Mouse (Mus musculus) limb, embryonic 13.5 days (tissue): ENCODE measurements around the gene Rfc5. TPM values are rescaled to one million over a fixed set of nuclear protein-coding genes. Genes with fewer than 3 reads are reported as not detected.
A peak's percentile ranks its signal among the peaks of the same experiment; 100 is the strongest.

Experiments used
- ATAC-seq: fragments of 200-750 bp; cut with Nextera tagmentation; 2 replicates; pipeline ENCODE4 v1.8.0; 2017; ENCODE audit warnings: low read depth, moderate number of reproducible peaks, moderate TSS enrichment; ENCODE audit not compliant: low FRiP score
- H3K27ac ChIP-seq: fragments of 300-500 bp; sonication (generic); 2 replicates; pipeline ENCODE4 v1.5.1; 2015; ENCODE audit warnings: inconsistent platforms, mild to moderate bottlenecking, moderate library complexity
- H3K27me3 ChIP-seq: fragments of 300-500 bp; sonication (generic); 2 replicates; pipeline ENCODE4 v1.6.1; 2015; ENCODE audit warnings: mild to moderate bottlenecking, inconsistent platforms
- H3K36me3 ChIP-seq: fragments of 300-500 bp; sonication (generic); 2 replicates; pipeline ENCODE4 v1.6.1; 2015; ENCODE audit warnings: inconsistent platforms, mild to moderate bottlenecking, moderate library complexity
- H3K4me1 ChIP-seq: fragments of 300-500 bp; sonication (generic); 2 replicates; pipeline ENCODE4 v1.6.1; 2015; ENCODE audit warnings: inconsistent platforms
- H3K4me2 ChIP-seq: fragments of 300-500 bp; sonication (generic); replicated peaks from 2 replicates; pipeline ENCODE4 v1.6.1; 2015; ENCODE audit warnings: inconsistent platforms, mild to moderate bottlenecking, moderate library complexity
- H3K4me3 ChIP-seq: fragments of 300-500 bp; sonication (generic); 2 replicates; pipeline ENCODE4 v1.5.1; 2015; ENCODE audit warnings: moderate library complexity, mild to moderate bottlenecking, inconsistent platforms
- H3K9ac ChIP-seq: fragments of 300-500 bp; sonication (generic); 2 replicates; pipeline ENCODE4 v1.6.1; 2015; ENCODE audit warnings: mild to moderate bottlenecking, inconsistent platforms
- H3K9me3 ChIP-seq: fragments of 300-500 bp; sonication (generic); 2 replicates; pipeline ENCODE4 v1.6.1; 2016; ENCODE audit warnings: inconsistent platforms
- WGBS: fragments of 180-500 bp; shearing (Covaris S2); methylation state at CpG from one replicate; pipeline ENCODE4 v1.1.7; 2015; 5-methylcytosine and 5-hydroxymethylcytosine counted together
- polyA plus RNA-seq: library from polyadenylated mRNA; unstranded; fragments of >200 nt; fragmentation: Nextera tagmentation; extraction: Ambion mirVana; gene quantifications from 2 replicates; pipeline ENCODE4 v1.2.1, GENCODE M21; 2015

Gene Rfc5
- polyA plus RNA-seq, 1 experiment from 2014 or later = 86.2 TPM

DNA sequence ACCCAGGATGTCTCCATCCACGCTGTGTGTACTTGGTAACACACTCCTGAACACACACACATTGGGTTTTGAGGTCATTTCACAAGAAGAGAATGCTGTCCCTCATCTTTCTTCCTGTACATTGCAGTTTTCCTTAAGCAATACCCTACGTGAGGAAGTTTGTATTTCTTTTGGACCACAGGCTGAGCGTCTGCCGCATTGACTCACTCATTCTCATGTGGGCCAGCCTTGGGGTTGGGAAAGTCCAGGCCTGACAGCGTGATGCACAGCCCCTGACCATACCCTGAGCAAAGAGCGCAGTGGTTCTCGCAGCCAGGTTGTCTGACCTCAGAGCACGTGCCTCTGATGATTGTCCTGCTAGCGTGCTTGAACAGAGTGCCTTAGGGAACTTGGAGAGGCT, 15.4 kb downstream of the Rfc5 start:
- Histone ChIP-seq H3K36me3 (peaks cover 89% of the 10 kb centered on the region), H3K4me3 (no peak overlapping the region), H3K27ac (no peak overlapping the region), H3K9ac (no peak overlapping the region), H3K9me3 (no peaks in the 10 kb centered on the region), H3K4me2 (no peak overlapping the region), H3K27me3 (no peaks in the 10 kb centered on the region), H3K4me1 (peaks cover 19% of the 10 kb centered on the region)
- ATAC-seq = no peak
- WGBS = 79% methylated on average over 9 of the region's 9 CpGs

DNA sequence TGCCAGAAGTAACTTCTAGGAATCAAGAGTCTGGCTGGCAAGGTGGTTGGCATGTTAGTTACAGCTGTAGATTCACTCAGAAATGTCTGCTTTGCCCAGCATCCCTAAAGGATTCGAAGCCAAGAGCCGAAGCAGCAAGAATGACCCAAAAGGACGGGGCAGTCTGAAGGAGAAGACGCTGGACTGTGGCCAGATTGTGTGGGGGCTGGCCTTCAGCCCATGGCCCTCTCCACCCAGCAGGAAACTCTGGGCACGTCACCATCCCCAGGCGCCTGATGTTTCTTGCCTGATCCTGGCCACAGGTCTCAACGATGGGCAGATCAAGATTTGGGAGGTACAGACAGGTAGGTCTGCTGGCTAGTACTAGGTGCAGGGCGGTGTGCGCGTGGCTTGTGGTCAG, 18.3 kb downstream of the Rfc5 start:
- H3K9me3 ChIP-seq = no peaks in the 10 kb centered on the region
- WGBS = 92% methylated on average over 10 of the region's 10 CpGs
- no peaks in the 10 kb centered on the region for H3K27me3 ChIP-seq
- H3K9ac ChIP-seq = no peak overlapping the region
- no peak overlapping the region for H3K4me2 ChIP-seq
- H3K27ac ChIP-seq = no peak overlapping the region
- ATAC-seq = no peak
- H3K4me3 ChIP-seq = no peak overlapping the region
- peaks cover 16% of the 10 kb centered on the region for H3K4me1 ChIP-seq
- H3K36me3 ChIP-seq = peaks cover 88% of the 10 kb centered on the region

DNA sequence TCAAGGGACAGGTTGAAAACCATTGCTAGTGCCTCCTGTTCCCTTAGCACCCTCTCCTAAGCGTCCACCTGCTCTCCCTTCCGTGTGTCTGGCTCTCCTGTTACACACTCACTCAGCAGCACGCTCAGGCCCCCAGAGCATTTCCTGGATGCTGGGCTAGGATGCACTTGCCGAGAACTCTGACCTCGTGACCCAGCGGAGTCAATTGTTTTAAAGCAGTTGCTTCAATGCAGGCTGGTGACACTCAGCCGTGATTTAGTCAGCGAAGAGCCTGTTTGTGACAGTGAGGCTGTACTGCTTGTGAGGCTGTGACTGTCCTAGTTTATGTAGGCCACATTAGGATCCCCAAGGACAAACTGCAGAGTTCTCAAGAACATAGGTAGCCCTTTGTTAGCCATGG, 21.6 kb downstream of the Rfc5 start:
- Histone ChIP-seq H3K27me3 (no peaks in the 10 kb centered on the region), H3K9me3 (no peaks in the 10 kb centered on the region), H3K9ac (no peak overlapping the region), H3K27ac (no peak overlapping the region), H3K4me1 (peaks cover 11% of the 10 kb centered on the region), H3K4me2 (no peak overlapping the region), H3K36me3 (peaks cover 88% of the 10 kb centered on the region), H3K4me3 (no peak overlapping the region)
- no peak for ATAC-seq
- WGBS = 45% methylated on average over 8 of the region's 8 CpGs

DNA sequence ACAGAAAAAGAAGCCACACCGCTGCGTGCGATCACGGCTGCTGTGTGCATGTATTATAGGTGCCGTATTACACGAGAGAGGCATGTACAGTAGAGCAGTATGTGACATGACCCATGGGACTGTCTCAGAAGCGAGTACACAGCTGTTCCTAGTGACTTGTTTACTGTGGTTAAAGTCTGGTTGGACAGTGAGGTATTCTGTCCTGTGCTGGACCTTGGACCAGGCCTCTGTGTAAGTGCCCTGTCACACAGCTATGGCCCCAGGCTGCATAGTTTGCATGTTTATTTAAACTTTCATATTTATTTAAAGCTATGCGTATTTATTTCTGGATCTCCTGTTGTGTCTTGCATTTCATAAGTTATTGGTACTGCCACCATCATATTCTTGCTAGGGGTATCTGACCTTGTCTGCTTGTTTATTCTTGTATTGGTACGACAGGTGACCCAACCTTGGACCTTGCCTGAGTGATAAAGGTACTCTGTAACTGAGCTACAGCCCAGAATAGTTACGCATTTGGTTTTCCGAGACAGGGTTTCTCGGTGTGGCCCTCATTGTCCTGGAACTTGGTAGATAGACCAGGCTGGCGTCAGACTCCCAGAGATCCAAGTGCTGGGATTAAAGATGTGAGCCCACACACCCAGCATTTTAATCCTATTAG, 22.8 kb downstream of the Rfc5 start:
- H3K27me3 ChIP-seq = no peaks in the 10 kb centered on the region
- H3K27ac ChIP-seq = no peak overlapping the region
- peaks cover 76% of the 10 kb centered on the region for H3K36me3 ChIP-seq
- H3K4me1 ChIP-seq = peaks cover 13% of the 10 kb centered on the region
- no peak overlapping the region for H3K4me2 ChIP-seq
- H3K4me3 ChIP-seq = no peak overlapping the region
- no peak overlapping the region for H3K9ac ChIP-seq
- WGBS = 89% methylated on average over 13 of the region's 13 CpGs
- H3K9me3 ChIP-seq = no peaks in the 10 kb centered on the region
- ATAC-seq = no peak

DNA sequence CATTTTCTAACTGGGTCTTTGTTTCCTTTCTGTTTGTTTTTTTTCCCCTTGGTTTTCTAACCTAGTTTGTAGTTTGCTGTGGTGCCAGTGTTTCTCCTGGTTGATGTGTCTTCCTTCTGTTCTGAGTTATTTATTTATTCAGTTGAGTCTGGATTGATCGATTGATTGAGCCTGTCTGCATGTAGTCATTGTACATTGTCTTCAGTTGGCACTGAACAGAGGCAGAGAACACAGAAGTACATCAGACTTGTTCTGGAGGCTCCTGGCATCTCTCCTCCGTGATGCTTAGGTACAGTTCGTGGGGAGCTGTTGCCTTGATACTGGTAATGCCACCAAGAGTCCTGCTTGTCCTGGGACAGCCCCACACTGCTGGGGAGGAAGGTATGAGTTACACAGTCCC, 24.0 kb downstream of the Rfc5 start:
- ATAC-seq = no peak
- no peak overlapping the region for H3K9ac ChIP-seq
- H3K4me1 ChIP-seq = peaks cover 25% of the 10 kb centered on the region
- peaks cover 64% of the 10 kb centered on the region for H3K36me3 ChIP-seq
- WGBS = 85% methylated on average over 3 of the region's 3 CpGs
- no peaks in the 10 kb centered on the region for H3K27me3 ChIP-seq
- H3K27ac ChIP-seq = no peak overlapping the region
- H3K4me2 ChIP-seq = no peak overlapping the region
- H3K4me3 ChIP-seq = no peak overlapping the region
- no peaks in the 10 kb centered on the region for H3K9me3 ChIP-seq

DNA sequence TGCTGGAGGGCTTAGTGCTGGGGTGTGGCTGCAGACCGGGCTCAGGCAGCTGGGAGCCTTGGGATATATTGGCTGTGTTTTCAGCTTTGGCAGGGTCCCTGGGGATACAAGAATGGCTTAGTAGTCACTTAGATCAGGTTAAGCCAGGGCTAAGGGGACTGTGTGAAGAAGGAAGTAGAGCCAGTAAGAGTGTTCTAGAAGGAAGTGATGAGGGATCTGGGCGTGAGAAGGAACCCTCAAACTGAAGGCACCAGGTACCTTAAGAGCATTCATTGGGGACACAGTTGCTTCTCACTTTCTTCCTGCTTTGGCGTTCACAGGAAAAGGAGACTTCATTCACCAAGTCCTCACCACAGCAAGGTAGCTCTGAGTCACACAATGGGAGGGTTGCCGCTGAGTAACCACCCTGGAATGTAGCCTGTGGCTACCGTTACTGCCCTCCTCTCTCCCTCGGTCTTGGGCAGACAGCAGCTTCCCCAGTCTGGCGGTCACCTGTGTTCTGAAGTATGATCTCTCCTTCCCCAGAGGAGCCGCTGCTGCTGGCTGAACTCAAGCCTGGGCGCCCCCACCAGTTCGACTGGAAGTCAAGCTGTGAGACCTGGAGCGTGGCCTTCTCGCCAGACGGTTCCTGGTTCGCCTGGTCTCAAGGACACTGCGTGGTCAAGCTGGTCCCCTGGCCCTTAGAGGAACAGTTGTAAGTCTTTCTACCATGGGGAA, 25.6 kb downstream of the Rfc5 start:
- 59% methylated on average over 15 of the region's 15 CpGs for WGBS

DNA sequence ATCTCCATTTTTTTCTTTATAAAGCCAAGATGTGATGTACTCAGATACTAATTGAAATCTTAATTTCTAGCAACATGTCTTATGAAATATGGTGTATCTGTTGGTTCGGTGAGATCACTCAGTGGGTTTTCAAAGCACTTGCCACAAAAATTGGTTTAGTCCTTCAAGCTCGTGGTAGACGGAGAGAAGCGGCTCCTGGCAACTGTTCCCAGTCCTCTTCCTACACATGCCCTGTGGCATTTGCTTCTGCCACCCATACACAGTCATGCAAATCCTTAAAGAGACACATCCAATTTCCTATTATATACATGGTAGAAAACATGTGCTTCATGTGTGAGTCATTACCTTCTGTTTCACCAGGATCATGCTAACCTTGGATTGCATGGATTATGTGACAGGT, 27.3 kb downstream of the Rfc5 start:
- ATAC-seq = no peak
- Histone ChIP-seq H3K27me3 (no peaks in the 10 kb centered on the region), H3K9me3 (no peaks in the 10 kb centered on the region), H3K36me3 (peaks cover 34% of the 10 kb centered on the region), H3K4me1 (peaks cover 41% of the 10 kb centered on the region), H3K9ac (no peak overlapping the region), H3K27ac (no peak overlapping the region), H3K4me3 (no peak overlapping the region), H3K4me2 (no peak overlapping the region)
- 84% methylated on average over 4 of the region's 4 CpGs for WGBS

More for the DNA sequence above, 25.6 kb downstream of the Rfc5 start:
- no peak for ATAC-seq
- Histone ChIP-seq H3K36me3 (peaks cover 48% of the 10 kb centered on the region), H3K27ac (no peak overlapping the region), H3K4me3 (no peak overlapping the region), H3K9me3 (no peaks in the 10 kb centered on the region), H3K4me2 (no peak overlapping the region), H3K9ac (no peak overlapping the region), H3K27me3 (no peaks in the 10 kb centered on the region), H3K4me1 (peaks cover 35% of the 10 kb centered on the region)

DNA sequence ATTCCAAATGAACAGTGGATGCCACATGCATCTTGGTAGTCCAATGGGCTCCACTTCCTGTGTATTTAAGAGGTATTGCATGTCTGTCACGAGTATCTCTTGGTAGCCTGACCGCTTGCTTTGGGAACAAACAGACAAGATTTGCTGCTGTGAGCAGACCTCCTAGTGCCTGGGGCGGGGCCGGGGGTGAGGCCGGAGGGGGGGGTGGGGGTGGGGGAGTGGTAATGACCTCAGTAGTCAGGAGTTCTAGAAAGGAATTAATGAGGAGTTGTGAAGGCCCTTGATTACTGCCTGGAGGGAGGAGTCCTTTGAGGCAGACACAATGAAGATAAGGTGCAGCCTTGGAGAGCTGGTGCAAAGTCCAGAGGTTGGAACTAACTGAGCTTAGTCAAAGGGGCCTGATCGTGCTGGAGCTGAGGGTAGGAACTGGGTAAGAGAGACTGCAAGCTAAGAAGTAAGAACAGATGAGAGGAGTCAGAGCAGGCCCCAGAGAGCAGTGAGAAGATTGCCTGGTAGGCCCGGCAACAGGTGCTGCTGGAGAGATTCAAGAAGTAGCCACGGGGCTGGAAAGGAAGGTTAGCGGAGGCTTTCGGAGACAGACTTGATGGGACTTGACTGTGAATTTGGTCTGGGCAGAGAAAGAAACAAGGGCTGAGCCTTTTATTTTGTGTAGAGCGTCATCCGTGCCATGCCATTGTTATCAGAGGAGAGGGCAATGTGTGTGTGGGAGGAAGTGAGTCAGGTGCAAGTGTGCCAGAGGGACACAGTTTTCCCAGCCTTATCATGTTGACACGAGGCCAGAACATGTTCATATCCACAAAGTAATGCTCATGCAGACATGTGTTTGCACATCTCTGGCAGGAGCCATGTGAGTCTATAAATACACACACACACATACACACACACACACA, 28.0 kb downstream of the Rfc5 start:
- H3K9ac ChIP-seq = no peak overlapping the region; the same call in 1 of the 2 replicates
- H3K9me3 ChIP-seq = no peaks in the 10 kb centered on the region
- no peak overlapping the region for H3K4me3 ChIP-seq
- peaks cover 48% of the 10 kb centered on the region for H3K4me1 ChIP-seq
- no peaks in the 10 kb centered on the region for H3K27me3 ChIP-seq
- ATAC-seq = no peak
- peak overlapping the region; percentile 28; the same call in 1 of the 2 replicates for H3K27ac ChIP-seq
- H3K36me3 ChIP-seq = peaks cover 27% of the 10 kb centered on the region
- H3K4me2 ChIP-seq = no peak overlapping the region
- WGBS = 43% methylated on average over 13 of the region's 13 CpGs

DNA sequence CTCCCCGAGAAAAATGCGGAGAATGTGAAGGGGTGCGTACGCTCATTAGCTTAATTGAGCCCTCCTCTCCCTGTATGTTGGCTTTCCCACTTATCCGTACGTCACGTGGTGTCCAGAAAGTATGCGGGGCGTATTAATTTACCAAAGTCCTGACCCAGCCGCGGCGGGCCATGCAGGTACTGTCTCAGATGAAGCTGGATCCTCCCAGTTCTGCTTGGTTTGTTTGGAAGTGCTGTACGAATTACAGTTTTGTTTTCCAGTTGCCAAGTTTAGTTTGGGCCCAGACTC, 28.7 kb downstream of the Rfc5 start:
- no peak for ATAC-seq
- Histone ChIP-seq H3K9ac (peak overlapping the region; percentile 8; the same call in 1 of the 2 replicates), H3K4me1 (peaks cover 56% of the 10 kb centered on the region), H3K27ac (0 out of 2 replicates have a peak overlapping the region, but pooled peaks have one; percentile 28), H3K4me2 (peak overlapping the region; percentile 28), H3K36me3 (peaks cover 19% of the 10 kb centered on the region), H3K4me3 (no peak overlapping the region), H3K9me3 (no peaks in the 10 kb centered on the region), H3K27me3 (no peaks in the 10 kb centered on the region)
- 55% methylated on average over 13 of the region's 13 CpGs for WGBS

DNA sequence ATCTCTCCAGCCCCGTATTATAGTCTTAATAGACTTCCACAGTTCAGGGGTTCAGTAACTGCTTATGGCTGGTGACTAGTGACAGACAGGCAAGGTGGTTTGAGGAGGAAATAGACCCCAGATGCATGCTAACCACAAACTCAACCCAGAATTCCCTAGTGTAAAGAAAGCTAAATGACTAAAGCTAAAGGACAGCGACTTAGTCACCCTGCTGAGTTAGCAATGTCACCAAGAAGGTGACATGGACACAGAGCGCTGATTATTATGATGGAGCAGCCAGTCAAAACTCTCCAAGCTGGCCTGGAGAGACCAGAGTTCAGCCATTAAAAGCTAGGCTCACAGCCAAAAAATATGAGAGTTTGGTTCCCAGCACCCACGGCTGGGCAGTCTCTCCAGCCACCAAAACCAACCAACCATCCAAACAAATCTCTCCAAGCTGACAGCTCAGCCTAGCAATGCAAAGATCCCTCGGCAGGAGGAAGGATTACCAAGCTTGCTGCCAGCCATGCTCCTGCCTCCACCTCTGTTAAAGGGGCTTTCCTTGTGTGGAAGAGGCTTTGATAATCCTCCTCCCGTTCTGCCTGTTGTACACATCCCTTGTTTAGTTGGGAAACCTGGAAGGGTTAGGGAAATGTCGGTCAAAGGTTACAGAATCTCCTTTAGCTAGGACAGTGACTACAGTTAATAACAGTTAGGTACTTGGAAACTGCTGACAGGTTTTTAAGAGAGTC, 29.2 kb downstream of the Rfc5 start:
- Histone ChIP-seq H3K4me3 (no peak overlapping the region), H3K4me1 (peaks cover 56% of the 10 kb centered on the region), H3K36me3 (peaks cover 14% of the 10 kb centered on the region), H3K27ac (0 out of 2 replicates have a peak overlapping the region, but pooled peaks have one; percentile 28), H3K27me3 (no peaks in the 10 kb centered on the region), H3K9ac (peak overlapping the region; percentile 8; the same call in 1 of the 2 replicates), H3K9me3 (no peaks in the 10 kb centered on the region), H3K4me2 (peak overlapping the region; percentile 28)
- no peak for ATAC-seq
- 47% methylated on average over 7 of the region's 7 CpGs for WGBS

DNA sequence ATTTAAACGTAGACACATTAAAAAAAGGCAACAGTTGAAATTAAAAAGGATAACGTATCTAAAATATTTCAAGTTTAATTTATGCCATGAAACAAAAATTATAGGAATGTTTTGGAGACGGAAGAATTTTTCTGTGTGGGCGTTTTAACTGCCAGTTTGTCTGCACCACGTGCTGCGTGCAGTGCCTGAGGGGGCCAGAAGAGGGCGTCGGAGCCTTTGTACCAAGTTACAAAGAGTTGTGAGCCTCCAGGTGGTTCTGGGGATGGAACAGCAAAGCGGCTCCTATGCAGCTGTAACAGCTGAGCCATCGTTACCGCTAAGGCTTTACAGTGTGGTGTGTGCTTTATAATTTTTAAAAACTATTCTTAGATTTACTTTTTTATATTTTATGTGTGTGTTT, 30.1 kb downstream of the Rfc5 start:
- H3K4me3 ChIP-seq = no peak overlapping the region
- peaks cover 55% of the 10 kb centered on the region for H3K4me1 ChIP-seq
- no peak for ATAC-seq

More for the DNA sequence above, 30.1 kb downstream of the Rfc5 start:
- Histone ChIP-seq H3K9ac (no peak overlapping the region), H3K27me3 (no peaks in the 10 kb centered on the region), H3K4me2 (peak overlapping the region; percentile 90), H3K27ac (no peak overlapping the region), H3K9me3 (no peaks in the 10 kb centered on the region), H3K36me3 (peaks cover 5% of the 10 kb centered on the region)
- WGBS = 37% methylated on average over 11 of the region's 11 CpGs
